Mouse (Mus musculus) activated CD4-positive, CD25-positive, alpha-beta regulatory T cell, adult 4 months (primary cell): ENCODE data around the gene Lamb1. TPM values are rescaled to one million over a fixed set of nuclear protein-coding genes. Genes with fewer than 3 reads are reported as not detected.

Experiments
- polyA plus RNA-seq, 2 experiments: library from polyadenylated mRNA; unstranded; fragments of 100-300 nt; shearing (Covaris generic); gene quantifications; one replicate each; pipeline ENCODE4 v1.2.1; 2017

Gene Lamb1
- polyA plus RNA-seq, 2 experiments from 2014 or later, result not detected

Other genes starting within 250 kb of the Lamb1 start
- gene Fam110c, start 191.4 kb upstream of the Lamb1 start, polyA plus RNA-seq, result not detected
- not detected for gene Gm6993, start 24.5 kb upstream of the Lamb1 start, polyA plus RNA-seq
- 10 to 100 TPM; 86.2 to 88.3 TPM for gene Dld, start 86.2 kb downstream of the Lamb1 start, polyA plus RNA-seq
- under 1 TPM in 1 of 2 experiments, not detected in 1; 0.20 TPM for gene Slc26a3, start 125.6 kb downstream of the Lamb1 start, polyA plus RNA-seq
- 10 to 100 TPM; 24.7 to 25.9 TPM for gene Cbll1, start 234.4 kb downstream of the Lamb1 start, polyA plus RNA-seq